Mouse (Mus musculus) spleen, adult 2 months (tissue): ENCODE results near the gene Exoc6b. TPM values are rescaled to one million over a fixed set of nuclear protein-coding genes. Genes with fewer than 3 reads are reported as not detected.

ENCODE experiments used
- DNase-seq, 2 experiments: peaks; one replicate each; pipeline versions ENCODE4 v3.0.0 to v3.0.0-alpha.2; 2012 to 2021; ENCODE audit warnings: low spot score in 2 of 2, low read depth in 1 of 2
- H3K27ac ChIP-seq: fragments of 200-500 bp; 2 replicates; pipeline ENCODE4 v1.5.1; 2012; ENCODE audit warnings: low read length, inconsistent platforms; ENCODE audit not compliant: insufficient read depth
- H3K27me3 ChIP-seq: fragments of 200-500 bp; 2 replicates; pipeline ENCODE4 v1.6.1; 2012; ENCODE audit warnings: mild to moderate bottlenecking, moderate library complexity, low read length, inconsistent platforms; ENCODE audit not compliant: control insufficient read depth, insufficient read depth
- H3K36me3 ChIP-seq: fragments of 200-500 bp; 2 replicates; pipeline ENCODE4 v1.6.1; 2012; ENCODE audit warnings: mild to moderate bottlenecking, low read length, inconsistent platforms; ENCODE audit not compliant: control insufficient read depth, insufficient read depth
- H3K4me1 ChIP-seq: fragments of 200-500 bp; 2 replicates; pipeline ENCODE4 v1.6.1; 2011; ENCODE audit warnings: inconsistent platforms; ENCODE audit not compliant: control insufficient read depth, insufficient read depth, insufficient read length
- H3K4me3 ChIP-seq: fragments of 200-500 bp; 2 replicates; pipeline ENCODE4 v1.5.1; 2011; ENCODE audit warnings: mild to moderate bottlenecking, inconsistent platforms; ENCODE audit not compliant: insufficient read depth, insufficient read length; ENCODE audit errors: extremely low read depth
- CTCF ChIP-seq: fragments of 200-500 bp; IDR thresholded peaks from 2 replicates; pipeline ENCODE4 v1.5.1; 2011; ENCODE audit warnings: mild to moderate bottlenecking, inconsistent platforms; ENCODE audit not compliant: insufficient read depth, insufficient read length, insufficient replicate concordance; ENCODE audit errors: extremely low read depth
- POLR2A ChIP-seq: fragments of 200-500 bp; IDR thresholded peaks from 2 replicates; pipeline ENCODE4 v1.6.1; 2011; ENCODE audit warnings: low read depth, low read length, inconsistent platforms
- WGBS: fragments of 180-500 bp; shearing (Covaris S2); methylation state at CpG from one replicate; pipeline ENCODE4 v1.1.7; 2018; 5-methylcytosine and 5-hydroxymethylcytosine counted together
- polyA plus RNA-seq: library from polyadenylated mRNA; depleted of rRNA; stranded (reverse); fragments of >200 nt; gene quantifications from 2 replicates; pipeline ENCODE4 v1.2.3, GENCODE M21; 2012

Gene Exoc6b
- polyA plus RNA-seq, 1 experiment, result 3.1 TPM

GRCm38 (mm10) chr6:84946569-84946968 lies 122.7 kb downstream of the Exoc6b start:
- Histone ChIP-seq H3K4me1 (no peaks in the 10 kb centered on the region), H3K4me3 (no peak overlapping the region), H3K27me3 (no peaks in the 10 kb centered on the region), H3K27ac (no peak overlapping the region), H3K36me3 (no peaks in the 10 kb centered on the region)
- no peak for TF ChIP-seq POLR2A
- TF ChIP-seq CTCF, result no peak
- DNase-seq, result no peak
- 90% methylated on average over 3 of the region's 3 CpGs for WGBS

GRCm38 (mm10) chr6:84946106-84946505 lies 123.2 kb downstream of the Exoc6b start:
- Histone ChIP-seq H3K4me1 (no peaks in the 10 kb centered on the region), H3K4me3 (no peak overlapping the region), H3K36me3 (no peaks in the 10 kb centered on the region), H3K27ac (no peak overlapping the region), H3K27me3 (no peaks in the 10 kb centered on the region)
- no peak for DNase-seq
- WGBS, result 80% methylated on average over 2 of the region's 2 CpGs
- TF ChIP-seq POLR2A (no peak), CTCF (no peak)

- 85% methylated on average over 11 of the region's 11 CpGs for WGBS
- no peak overlapping the region for H3K4me3 ChIP-seq
- no peaks in the 10 kb centered on the region for H3K27me3 ChIP-seq
- no peak for DNase-seq
- no peaks in the 10 kb centered on the region for H3K36me3 ChIP-seq
- H3K4me1 ChIP-seq, result no peaks in the 10 kb centered on the region
- TF ChIP-seq CTCF (no peak), POLR2A (no peak)
- H3K27ac ChIP-seq, result no peak overlapping the region
Measured at GRCm38 (mm10) chr6:84932953-84933921, 136.1 kb downstream of the Exoc6b start.

DNA sequence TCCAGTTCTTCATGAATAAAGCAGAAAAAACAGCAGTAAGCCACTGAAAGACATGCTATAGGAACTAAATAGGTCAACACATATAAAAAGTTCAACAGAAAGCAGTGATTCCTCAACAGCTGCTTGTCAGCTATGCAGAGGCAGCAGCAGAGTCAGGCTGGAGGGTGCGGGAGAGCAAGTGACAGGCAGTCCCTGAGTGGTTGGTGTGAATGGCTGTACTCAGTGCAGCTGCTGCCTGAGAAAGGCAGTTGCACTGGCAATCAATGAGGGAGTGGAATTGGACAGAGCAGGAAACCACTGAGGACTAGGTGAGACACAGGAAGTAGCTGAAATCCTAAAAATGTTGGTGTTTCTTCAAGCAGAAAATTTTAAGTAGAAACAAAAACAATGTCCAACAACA lies 138.3 kb downstream of the Exoc6b start:
- no peak for DNase-seq
- Histone ChIP-seq H3K4me1 (no peaks in the 10 kb centered on the region), H3K36me3 (no peaks in the 10 kb centered on the region), H3K27ac (no peak overlapping the region), H3K4me3 (no peak overlapping the region), H3K27me3 (no peaks in the 10 kb centered on the region)
- TF ChIP-seq POLR2A, result no peak
- no peak for TF ChIP-seq CTCF
- 51% methylated on average over 1 of the region's 1 CpGs for WGBS

DNA sequence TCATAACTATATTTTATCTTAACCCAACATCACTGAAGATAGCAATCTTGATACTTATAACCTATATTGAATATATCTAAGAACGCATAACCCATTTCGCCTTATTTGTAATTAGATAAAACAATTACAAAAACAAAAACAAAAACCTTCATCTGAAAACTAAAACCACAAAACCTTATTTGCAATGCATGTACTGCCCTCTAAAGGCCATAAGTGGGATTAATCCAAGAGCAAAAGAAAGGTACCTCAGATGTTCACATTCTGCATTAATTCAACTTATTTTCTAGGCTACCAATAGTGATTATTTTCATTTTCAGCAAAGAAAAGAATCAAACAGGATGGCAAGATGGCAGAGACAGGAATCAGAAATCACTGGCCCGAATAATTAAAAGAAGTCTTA lies 143.2 kb downstream of the Exoc6b start:
- no peaks in the 10 kb centered on the region for H3K27me3 ChIP-seq
- H3K36me3 ChIP-seq, result no peaks in the 10 kb centered on the region
- no peaks in the 10 kb centered on the region for H3K4me1 ChIP-seq
- H3K4me3 ChIP-seq, result no peak overlapping the region
- no peak overlapping the region for H3K27ac ChIP-seq
- DNase-seq, result no peak
- 70% methylated on average over 3 of the region's 3 CpGs for WGBS
- TF ChIP-seq POLR2A (no peak), CTCF (no peak)

GRCm38 (mm10) chr6:84923760-84924221 lies 145.5 kb downstream of the Exoc6b start:
- DNase-seq, result no peak
- H3K4me1 ChIP-seq, result no peaks in the 10 kb centered on the region
- no peak overlapping the region for H3K4me3 ChIP-seq
- no peaks in the 10 kb centered on the region for H3K36me3 ChIP-seq
- WGBS, result 59% methylated on average over 12 of the region's 12 CpGs
- TF ChIP-seq POLR2A (no peak), CTCF (no peak)
- H3K27me3 ChIP-seq, result no peaks in the 10 kb centered on the region
- H3K27ac ChIP-seq, result no peak overlapping the region

DNA sequence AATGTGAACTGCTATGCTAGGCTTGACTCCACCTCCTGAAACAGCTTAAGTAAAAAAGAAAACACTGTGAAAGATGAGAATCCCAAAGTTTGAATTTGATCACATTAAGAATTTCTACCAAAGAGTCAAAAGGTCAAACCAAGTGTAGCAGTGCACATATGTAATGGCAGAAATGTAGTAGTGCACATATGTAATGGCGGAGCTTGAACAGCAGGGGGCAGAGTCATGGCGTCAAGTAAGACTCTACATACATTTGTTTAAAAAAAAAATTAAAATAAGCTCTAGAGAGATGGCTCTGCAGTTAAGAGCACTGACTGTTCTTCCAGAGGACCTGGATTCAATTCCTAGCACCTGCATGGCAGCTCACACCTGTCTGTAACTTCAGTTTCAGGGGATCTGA lies 153.0 kb downstream of the Exoc6b start:
- Histone ChIP-seq H3K36me3 (no peaks in the 10 kb centered on the region), H3K4me1 (no peaks in the 10 kb centered on the region), H3K27ac (no peak overlapping the region), H3K4me3 (no peak overlapping the region), H3K27me3 (no peaks in the 10 kb centered on the region)
- DNase-seq, result peak in 1 of 2 experiments; percentile 18
- 16% methylated on average over 2 of the region's 2 CpGs for WGBS
- TF ChIP-seq CTCF (peak; percentile 14; the same call in 1 of the 2 replicates), POLR2A (no peak)
